23 mouse cellular contexts compared by ENCODE assay signal in the genomic region with DNA sequence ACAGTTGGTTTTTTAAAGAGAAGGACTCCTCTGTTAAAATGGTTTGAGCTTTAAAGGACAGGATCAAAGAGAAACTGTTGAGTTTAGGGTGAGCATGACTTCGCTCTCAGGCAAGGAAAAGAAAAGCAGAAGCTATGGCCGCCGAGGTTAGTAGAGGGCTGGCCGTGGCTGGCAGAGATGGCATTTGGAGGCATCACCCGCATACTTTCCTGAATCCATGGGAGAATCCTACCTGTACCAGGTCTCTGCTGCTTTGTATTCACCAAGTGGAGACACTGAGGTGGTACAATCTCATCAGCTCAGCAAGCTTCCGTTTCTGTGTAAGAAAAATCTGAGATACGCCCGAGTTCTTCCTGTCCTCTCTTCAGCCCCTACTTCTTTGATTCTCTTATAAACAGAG. TPM values are rescaled to one million over a fixed set of nuclear protein-coding genes. Genes with fewer than 3 reads are reported as not detected.
DNase-seq lines count a peak whose midpoint lies in the region; ATAC-seq and TF ChIP-seq lines count a peak whose summit lies in the region.
"Had no signal": no experiment of that assay in that cellular context is flagged by ENCODE, and none has a peak within 500 bp of the region (broad histone marks: within the 10 kb centered on the region; RNA-seq: fewer than 3 reads in every experiment).

No protein-coding gene starts in this region.

- H3K27ac ChIP-seq in lung, embryonic 14.5 days (ENCODE audit: low read depth) = no peak overlapping the region
- H3K27ac ChIP-seq in left cerebral cortex, adult 2 months = no peak overlapping the region
- no peak overlapping the region for H3K27ac ChIP-seq in kidney, embryonic 16.5 days (ENCODE audit: low read length)
- H3K27ac ChIP-seq: embryonic facial prominence, embryonic 13.5 days; hindbrain, embryonic 13.5 days; intestine, embryonic 15.5 days; limb, embryonic 12.5 days; liver, embryonic 12.5 days; midbrain, embryonic 15.5 days had no signal

- H3K27me3 ChIP-seq in lung, embryonic 14.5 days (ENCODE audit: insufficient read depth, low read length) = no peaks in the 10 kb centered on the region
- H3K27me3 ChIP-seq in kidney, embryonic 16.5 days (ENCODE audit: insufficient read depth, low read length) = no peaks in the 10 kb centered on the region
- H3K27me3 ChIP-seq: hindbrain, embryonic 13.5 days; intestine, embryonic 15.5 days; midbrain, embryonic 15.5 days had no signal

- no peak overlapping the region for H3K4me2 ChIP-seq in lung, embryonic 14.5 days
- H3K4me2 ChIP-seq in kidney, embryonic 16.5 days (replicated peaks; ENCODE audit: low read depth, low read length) = no peak overlapping the region
- H3K4me2 ChIP-seq: embryonic facial prominence, embryonic 13.5 days; heart, embryonic 11.5 days; hindbrain, embryonic 13.5 days; intestine, embryonic 15.5 days; limb, embryonic 12.5 days; midbrain, embryonic 15.5 days had no signal

- no peak overlapping the region for H3K4me3 ChIP-seq in lung, embryonic 14.5 days (ENCODE audit: low read depth, low read length)
- H3K4me3 ChIP-seq in left cerebral cortex, adult 2 months = no peak overlapping the region
- no peak overlapping the region for H3K4me3 ChIP-seq in kidney, embryonic 16.5 days (ENCODE audit: low read length)
- H3K4me3 ChIP-seq: embryonic facial prominence, embryonic 13.5 days; hindbrain, embryonic 13.5 days; intestine, embryonic 15.5 days; limb, embryonic 12.5 days; liver, embryonic 12.5 days; midbrain, embryonic 15.5 days had no signal

- DNase-seq in lung, embryonic 14.5 days = peak; percentile 24
- no peak for DNase-seq in lung, adult 18-20 months
- peak; percentile 11 to 34 for DNase-seq in CD8-positive naive resting alpha-beta T cell, adult 2 months (ENCODE audit: low read depth in 2 of 2, low spot score in 2 of 2)
- peak; percentile 71 for DNase-seq in naive thymus-derived CD4-positive, alpha-beta T cell, adult 2 months (ENCODE audit: low read depth)
- no peak for DNase-seq in left cerebral cortex, adult 2 months (ENCODE audit: extremely low spot score in 1 of 2, low spot score in 2 of 2)
- no peak for DNase-seq in urinary bladder, postnatal 25 days (ENCODE audit: low spot score)
- DNase-seq: adrenal gland, postnatal 14 days; cerebellum, postnatal 10 days; gastrocnemius, postnatal 36 days; heart, postnatal 10 days; kidney, postnatal 4 days; layer of hippocampus, adult 9-11 months; right cerebral cortex, postnatal 25 days had no signal

- no peak overlapping the region for H3K9ac ChIP-seq in lung, embryonic 14.5 days
- H3K9ac ChIP-seq in kidney, embryonic 16.5 days (replicated peaks; ENCODE audit: low read length) = no peak overlapping the region
- H3K9ac ChIP-seq: embryonic facial prominence, embryonic 13.5 days; hindbrain, embryonic 13.5 days; intestine, embryonic 15.5 days; limb, embryonic 12.5 days; liver, embryonic 12.5 days; midbrain, embryonic 15.5 days had no signal

- no peak for ATAC-seq in lung, embryonic 14.5 days (ENCODE audit: insufficient read depth)
- peak; percentile 54 for ATAC-seq in granulocyte monocyte progenitor cell, adult 5-6 weeks (replicated peaks; ENCODE audit: poor library complexity, severe bottlenecking)
- no peak for ATAC-seq in kidney, embryonic 16.5 days (ENCODE audit: low FRiP score, low TSS enrichment)
- ATAC-seq: forebrain, embryonic 16.5 days; intestine, embryonic 15.5 days; liver, embryonic 12.5 days; midbrain, embryonic 15.5 days had no signal

- no peaks in the 10 kb centered on the region for H3K9me3 ChIP-seq in lung, embryonic 14.5 days (ENCODE audit: low read depth, low read length)
- no peaks in the 10 kb centered on the region for H3K9me3 ChIP-seq in kidney, embryonic 16.5 days (ENCODE audit: low read length)
- H3K9me3 ChIP-seq: embryonic facial prominence, embryonic 13.5 days; hindbrain, embryonic 13.5 days; intestine, embryonic 15.5 days; limb, embryonic 12.5 days; liver, embryonic 12.5 days; midbrain, embryonic 15.5 days had no signal

- no peaks in the 10 kb centered on the region for H3K36me3 ChIP-seq in lung, embryonic 14.5 days (ENCODE audit: insufficient read depth)
- H3K36me3 ChIP-seq in kidney, embryonic 16.5 days (ENCODE audit: insufficient read depth, low read length) = no peaks in the 10 kb centered on the region
- H3K36me3 ChIP-seq: embryonic facial prominence, embryonic 13.5 days; hindbrain, embryonic 13.5 days; intestine, embryonic 15.5 days; limb, embryonic 12.5 days; liver, embryonic 12.5 days; midbrain, embryonic 15.5 days had no signal

- intact Hi-C loops in left cerebral cortex, adult 2 months (cut with DNase I) = no loop called here

- H3K4me1 ChIP-seq in lung, embryonic 14.5 days (ENCODE audit: insufficient read depth) = no peaks in the 10 kb centered on the region
- peaks cover 8% of the 10 kb centered on the region for H3K4me1 ChIP-seq in kidney, embryonic 16.5 days (ENCODE audit: insufficient read depth, low read length)

- TF ChIP-seq CTCF in lung, embryonic 14.5 days (IDR thresholded peaks at IDR 0.05; ENCODE audit: low read depth) = no peak
- TF ChIP-seq CTCF in left cerebral cortex, adult 2 months (IDR thresholded peaks at IDR 0.05) = no peak

- WGBS in lung, embryonic 14.5 days = 58% methylated on average over 8 of the region's 8 CpGs
- WGBS in kidney, embryonic 16.5 days = 88% methylated on average over 8 of the region's 8 CpGs

RNA-seq across cellular contexts. Expression of gene Zfp281, which starts 44.4 kb away (rescaled TPM):
- 26.7 and 27.5 TPM in 2 replicates for polyA plus RNA-seq in lung, embryonic 14.5 days (2014; fragmentation: Nextera tagmentation; extraction: Ambion mirVana)
- total RNA-seq in granulocyte monocyte progenitor cell, adult 5-6 weeks (2014; fragmentation: Nextera tagmentation) = 10.9 and 14.1 TPM in 2 replicates
- 23.1 and 25.1 TPM in 2 replicates for total RNA-seq in granulocyte monocyte progenitor cell, adult 5-6 weeks (2017)
- total RNA-seq in left cerebral cortex, adult 2 months (2021) = 10 to 100 TPM; 34.6 to 38.6 TPM
- 19.5 and 20.8 TPM in 2 replicates for polyA plus RNA-seq in kidney, embryonic 16.5 days (2015; fragmentation: Nextera tagmentation; extraction: Ambion mirVana)

Comparison
In these comparisons a context has a peak if more than half of its experiments do, and no peak if none do; other contexts are left out.
1. DNase-seq: peak in lung, embryonic 14.5 days (single experiment), CD8-positive naive resting alpha-beta T cell, adult 2 months (2 of 2) and naive thymus-derived CD4-positive, alpha-beta T cell, adult 2 months (single experiment); none in lung, adult 18-20 months (0 of 2), left cerebral cortex, adult 2 months (0 of 2) and urinary bladder, postnatal 25 days (single experiment).